Mouse (Mus musculus) MEL (cell line): ENCODE measurements around the gene Fyn.

Experiments used
- CHD2 ChIP-seq: IDR thresholded peaks from 2 replicates; pipeline ENCODE4 v1.6.1; 2011; ENCODE audit warnings: low read length, improper control_type of control experiment
- MAX ChIP-seq: IDR thresholded peaks from 2 replicates; pipeline ENCODE4 v1.6.1; 2011; ENCODE audit warnings: low read length, improper control_type of control experiment
- NRF1 ChIP-seq: IDR thresholded peaks from 2 replicates; pipeline ENCODE4 v1.6.1; 2014; ENCODE audit warnings: low read depth, mild to moderate bottlenecking, inconsistent platforms, low read length, improper control_type of control experiment, moderate library complexity; ENCODE audit not compliant: poor library complexity, insufficient read depth, severe bottlenecking
- POLR2A ChIP-seq, 2 experiments: IDR thresholded peaks; 2 replicates each; pipeline ENCODE4 v1.6.1; 2011 to 2012; ENCODE audit warnings: low read length in 2 of 2, mild to moderate bottlenecking in 2 of 2, control low read depth in 1 of 2, improper control_type of control experiment in 1 of 2, low read depth in 1 of 2, moderate library complexity in 1 of 2; ENCODE audit not compliant: control insufficient read depth in 1 of 2, insufficient read depth in 1 of 2, poor library complexity in 1 of 2
- RCOR1 ChIP-seq: IDR thresholded peaks from 2 replicates; pipeline ENCODE4 v1.6.1; 2012; ENCODE audit warnings: low read depth, mild to moderate bottlenecking, inconsistent platforms, low read length, improper control_type of control experiment
- TAL1 ChIP-seq: IDR thresholded peaks from 2 replicates; pipeline ENCODE4 v1.6.1; 2012; ENCODE audit warnings: mild to moderate bottlenecking, inconsistent platforms, low read length, moderate library complexity, mixed read lengths
- USF1 ChIP-seq: IDR thresholded peaks from 2 replicates; pipeline ENCODE4 v1.6.1; 2014; ENCODE audit warnings: low read depth, mild to moderate bottlenecking, inconsistent platforms, low read length, improper control_type of control experiment, moderate library complexity
- ZC3H11A ChIP-seq: IDR thresholded peaks from 2 replicates; pipeline ENCODE4 v1.6.1; 2012; ENCODE audit warnings: low read depth, mild to moderate bottlenecking, inconsistent platforms, low read length, improper control_type of control experiment

DNA sequence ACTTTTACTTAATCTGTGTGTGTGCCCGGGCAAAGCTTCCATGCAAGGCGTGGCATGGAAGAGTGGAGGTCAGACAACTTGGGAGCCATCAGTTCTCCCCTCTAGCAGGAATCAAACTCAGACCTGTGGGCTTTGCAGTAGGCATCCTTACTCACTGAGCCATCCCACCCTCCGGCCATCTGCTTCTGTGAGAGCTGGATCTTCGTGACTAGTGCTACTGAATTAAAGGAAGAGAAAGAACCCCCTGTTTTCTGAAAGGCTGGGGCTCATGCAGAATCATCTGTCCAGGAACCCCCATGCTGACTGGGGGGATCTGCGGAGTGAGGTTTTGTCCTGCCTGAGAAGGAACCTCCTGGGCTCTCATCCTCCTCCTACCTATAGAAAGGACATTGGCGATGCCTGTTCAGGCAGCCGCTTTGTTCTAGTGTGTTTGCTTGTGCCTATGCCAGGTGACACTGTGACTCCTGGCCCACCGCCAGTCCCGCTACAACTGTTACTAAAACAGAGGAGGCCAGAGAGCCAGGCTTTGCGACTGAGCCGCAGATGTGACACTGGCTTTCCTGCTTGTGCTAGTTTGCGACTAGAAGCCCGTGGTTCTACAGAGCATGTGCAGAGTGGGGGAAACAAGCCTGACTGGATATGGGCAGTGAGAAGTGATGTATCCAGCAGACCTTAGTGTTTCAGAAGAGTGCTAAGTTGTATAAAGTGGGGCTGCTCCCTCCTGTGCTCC lies 133.5 kb downstream of the Fyn start:
- TF ChIP-seq NRF1 (no peak), TAL1 (no peak), RCOR1 (no peak), ZC3H11A (no peak), MAX (no peak), CHD2 (no peak), POLR2A (IDR thresholded peaks at IDR 0.05; ENCODE audit: control insufficient read depth in 1 of 2, insufficient read depth in 1 of 2, low read depth in 1 of 2, low read length in 2 of 2, poor library complexity in 1 of 2) (no peak), USF1 (no peak)
